Mouse (Mus musculus) R1 (cell line): ENCODE measurements around the gene Snrpd2.

Source experiments
- DNase-seq: peaks from one replicate; pipeline ENCODE4 v3.0.0-alpha.2; 2018; ENCODE audit warnings: low read depth, low spot score

The Snrpd2 gene

DNA sequence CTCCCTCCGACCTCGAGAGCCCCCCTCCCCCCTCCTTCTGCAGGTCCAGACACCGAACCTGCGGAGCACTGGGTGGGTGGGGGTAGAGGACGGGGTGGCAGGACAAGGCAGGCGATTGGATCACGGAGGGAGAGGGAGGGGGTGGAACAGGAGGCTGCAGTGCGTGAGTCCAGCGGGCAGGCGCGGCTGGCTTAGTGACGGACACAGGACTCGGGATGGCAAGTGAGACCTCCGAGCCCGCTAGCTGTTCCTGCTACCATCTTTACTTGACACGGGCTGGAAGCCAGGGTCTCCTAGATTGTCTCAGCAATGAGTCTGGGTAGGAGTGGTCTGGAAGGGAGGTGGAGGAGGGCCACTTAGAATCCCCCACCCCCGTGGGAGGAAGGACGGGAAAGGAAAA lies 28.5 kb downstream of the Snrpd2 start:
- no peak for DNase-seq

DNA sequence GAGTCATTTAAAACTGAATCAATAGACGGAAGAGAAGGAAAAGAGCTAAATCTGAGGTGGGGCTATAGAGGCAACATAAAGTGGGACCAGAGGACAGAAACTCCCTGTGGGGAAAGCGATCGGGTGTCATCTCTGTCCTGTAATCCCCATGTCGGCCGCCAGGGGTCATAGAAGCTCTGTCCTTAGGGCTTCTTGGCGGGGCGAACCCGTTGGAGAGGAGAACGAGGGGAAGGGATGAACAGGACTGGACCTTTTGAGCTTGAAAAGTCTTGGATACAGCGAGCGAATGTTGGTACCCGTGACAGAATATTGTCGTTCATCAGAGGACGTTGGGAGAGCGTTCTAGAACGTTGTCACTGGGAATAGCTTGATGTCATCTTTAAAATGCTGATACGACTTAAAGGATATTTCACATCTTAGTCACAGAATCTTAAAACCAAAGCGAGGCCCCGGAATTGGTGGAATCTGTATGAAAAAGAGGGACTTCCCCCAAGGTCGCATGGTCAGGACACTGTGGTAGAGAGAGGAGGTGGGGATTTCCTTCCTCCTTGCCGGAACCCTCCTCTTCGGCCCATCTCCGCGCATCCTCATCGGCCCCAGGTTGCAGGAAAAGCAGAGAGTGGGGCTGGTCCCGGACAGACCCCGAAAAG lies 29.0 kb downstream of the Snrpd2 start:
- peak; percentile 90 for DNase-seq

DNA sequence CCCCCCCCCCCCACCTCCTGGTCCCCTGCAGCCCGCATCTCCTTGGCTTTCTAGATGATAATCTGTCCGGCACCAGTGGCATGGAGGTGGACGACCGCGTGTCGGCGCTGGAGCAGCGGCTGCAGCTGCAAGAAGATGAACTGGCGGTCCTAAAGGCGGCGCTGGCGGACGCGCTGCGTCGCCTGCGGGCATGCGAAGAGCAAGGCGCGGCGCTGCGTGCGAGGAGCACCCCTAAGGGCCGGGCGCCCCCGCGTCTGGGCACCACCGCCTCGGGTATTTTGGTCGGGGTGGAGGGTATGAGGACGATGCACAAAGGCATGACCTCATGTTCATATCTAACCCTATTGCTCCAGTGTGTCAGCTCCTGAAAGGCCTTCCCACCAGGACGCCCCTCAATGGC lies 29.7 kb downstream of the Snrpd2 start:
- peak; percentile 79 for DNase-seq

DNA sequence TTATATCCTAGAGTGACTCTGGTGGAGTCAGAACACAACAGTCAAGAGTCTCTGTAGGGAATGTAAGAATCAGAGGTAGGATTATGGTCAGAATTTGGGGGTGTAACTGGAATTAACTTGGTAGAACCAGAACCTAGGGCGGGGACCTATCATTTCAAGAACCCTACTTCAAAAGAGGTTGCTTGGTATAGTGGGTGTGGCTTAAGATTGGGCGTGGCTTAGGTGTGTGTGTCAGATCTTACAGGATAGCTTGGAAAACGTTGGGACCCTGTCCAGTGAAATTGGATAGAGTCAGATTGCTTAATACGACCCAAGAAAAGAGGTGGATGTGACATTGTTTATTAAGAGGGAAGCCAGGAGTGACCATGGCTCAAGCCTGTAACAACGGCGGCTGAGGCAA lies 30.4 kb downstream of the Snrpd2 start:
- DNase-seq: peak; percentile 85

DNA sequence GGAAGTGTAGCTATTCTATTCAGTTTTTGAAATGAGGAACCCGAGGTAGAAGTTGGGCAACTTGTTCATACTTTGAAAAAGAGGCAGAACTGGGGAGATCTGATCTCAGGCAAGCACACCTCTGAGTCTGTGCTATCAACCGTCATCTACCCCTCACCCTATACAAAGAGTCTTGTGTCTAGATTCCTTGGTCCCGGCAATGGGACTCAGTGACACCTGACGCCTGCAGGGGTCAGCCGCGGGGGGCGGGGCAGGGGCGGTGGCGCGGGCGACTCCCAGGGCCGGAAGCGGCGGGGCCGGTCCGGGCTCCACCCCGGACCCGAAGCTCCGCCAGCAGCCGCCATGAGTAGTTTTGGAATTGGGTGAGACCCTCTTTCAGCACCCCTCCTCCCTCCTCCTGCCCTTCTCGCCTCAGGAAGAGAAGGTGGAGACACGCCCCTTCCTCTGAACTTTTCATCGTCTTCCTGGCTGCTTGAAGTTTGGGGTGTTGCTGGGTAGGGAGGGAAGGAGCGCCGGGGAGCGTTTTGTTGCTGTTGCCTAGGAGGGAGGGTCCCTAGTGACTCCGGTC lies 31.4 kb downstream of the Snrpd2 start:
- DNase-seq: peak; percentile 90

DNA sequence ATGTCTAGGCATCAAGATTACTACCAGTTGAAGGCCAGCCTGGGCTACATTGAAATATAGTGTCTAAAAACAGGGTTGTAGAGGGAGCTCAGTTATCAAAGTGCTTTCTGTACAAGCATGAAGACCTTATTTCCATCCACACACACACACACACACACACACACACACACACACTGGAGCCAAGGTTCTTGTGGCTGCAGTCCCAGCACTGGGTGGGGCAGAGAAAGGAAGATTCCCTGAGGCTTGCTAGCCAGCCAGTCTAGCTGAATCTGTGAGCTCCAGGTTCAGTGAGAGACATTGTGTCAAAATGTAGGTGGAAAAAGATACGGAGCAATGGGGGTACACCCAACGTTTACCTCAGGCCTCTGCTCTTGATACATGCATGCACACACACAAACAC lies 34.7 kb downstream of the Snrpd2 start:
- no peak for DNase-seq

DNA sequence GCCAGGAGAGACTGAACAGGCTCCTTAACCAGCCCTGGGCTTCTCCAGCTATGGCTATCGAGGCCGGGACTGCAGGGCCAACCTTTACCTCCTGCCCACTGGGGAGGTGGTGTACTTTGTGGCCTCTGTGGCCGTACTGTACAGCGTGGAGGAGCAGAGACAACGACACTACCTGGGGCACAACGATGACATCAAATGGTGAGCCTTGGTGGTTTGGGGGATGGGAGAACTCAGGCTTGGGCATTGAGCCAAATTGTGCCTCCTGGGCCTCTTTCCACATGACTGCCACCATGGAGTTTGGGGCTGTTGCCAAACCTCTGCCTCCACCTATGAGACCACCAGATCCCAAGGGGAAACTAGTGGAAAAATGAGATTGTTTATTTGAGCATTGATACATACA lies 35.2 kb downstream of the Snrpd2 start:
- DNase-seq: no peak

DNA sequence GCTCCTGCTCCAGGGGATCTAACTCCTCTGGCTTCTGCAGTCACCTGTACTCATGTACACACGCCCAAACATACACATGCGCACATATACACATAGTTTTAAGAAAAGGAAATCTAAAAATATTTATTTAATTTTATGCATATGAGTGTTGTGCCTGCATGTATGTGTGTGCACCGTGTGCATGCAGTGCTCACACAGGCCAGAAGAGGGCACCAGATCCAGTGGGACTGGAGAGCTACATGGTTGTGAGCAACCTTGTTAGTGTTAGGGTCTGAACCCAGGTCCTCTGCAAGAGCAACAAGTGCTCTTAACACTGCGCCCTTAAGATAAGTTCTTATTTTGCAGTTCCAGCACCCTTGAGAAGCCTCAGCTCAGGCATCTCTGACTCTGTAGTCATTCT lies 45.2 kb downstream of the Snrpd2 start:
- peak; percentile 70 for DNase-seq

DNA sequence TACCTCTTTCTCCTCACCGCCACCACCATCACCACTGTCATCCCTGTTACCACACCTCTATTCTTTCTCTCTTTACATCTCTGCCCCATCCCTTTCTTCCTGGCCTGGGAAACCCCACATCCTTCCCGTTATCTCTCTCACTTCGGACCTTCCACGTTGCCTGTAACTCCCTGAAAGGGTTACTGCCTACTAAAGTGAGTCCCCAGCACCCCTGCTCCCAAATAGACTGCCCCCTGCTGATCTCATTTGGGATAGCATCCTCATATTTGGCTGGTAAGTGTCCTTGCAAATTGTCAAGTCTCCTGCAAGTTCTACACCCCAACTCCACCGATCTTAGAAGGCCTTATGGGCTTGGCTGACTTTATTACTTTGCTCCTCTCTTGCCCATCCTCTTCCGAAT lies 47.2 kb downstream of the Snrpd2 start:
- peak; percentile 85 for DNase-seq

DNA sequence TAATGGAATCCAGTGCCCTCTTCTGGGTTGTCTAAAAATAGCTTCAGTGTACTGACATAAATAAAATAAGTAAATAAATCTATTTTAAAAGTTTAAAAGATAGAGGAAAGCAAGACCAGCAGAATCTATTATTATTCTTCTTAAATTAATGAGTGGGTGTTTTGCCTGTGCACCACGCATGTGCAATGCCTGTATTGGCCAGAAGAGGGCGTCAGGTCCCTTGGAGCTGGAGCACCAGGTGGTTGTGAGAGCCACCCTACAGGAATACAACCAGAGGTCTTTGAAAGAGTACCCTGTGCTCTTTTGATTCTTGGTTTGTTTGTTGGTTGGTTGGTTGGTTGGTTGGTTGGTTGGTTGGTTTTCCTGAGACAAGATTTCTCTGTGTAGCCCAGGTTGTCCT lies 48.5 kb downstream of the Snrpd2 start:
- DNase-seq: peak; percentile 80

DNA sequence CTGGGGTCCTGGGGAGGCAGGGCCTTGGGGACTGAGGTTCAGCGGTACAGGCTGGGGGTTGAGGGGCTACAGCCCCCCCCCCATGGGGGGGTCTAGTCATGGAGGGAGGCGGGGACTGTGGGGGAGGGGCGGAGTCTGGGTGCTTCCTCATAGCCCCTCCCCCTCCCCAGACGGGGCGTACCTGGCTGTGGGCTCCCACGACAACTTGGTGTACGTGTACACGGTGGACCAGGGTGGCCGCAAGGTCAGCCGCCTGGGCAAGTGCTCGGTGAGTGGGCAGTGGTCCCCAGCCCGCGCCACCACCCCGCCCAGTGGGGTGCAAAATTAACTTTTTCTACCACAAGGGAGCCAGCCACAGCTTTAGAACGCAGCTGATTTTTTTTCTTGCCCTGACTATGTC lies 52.1 kb downstream of the Snrpd2 start:
- no peak for DNase-seq

DNA sequence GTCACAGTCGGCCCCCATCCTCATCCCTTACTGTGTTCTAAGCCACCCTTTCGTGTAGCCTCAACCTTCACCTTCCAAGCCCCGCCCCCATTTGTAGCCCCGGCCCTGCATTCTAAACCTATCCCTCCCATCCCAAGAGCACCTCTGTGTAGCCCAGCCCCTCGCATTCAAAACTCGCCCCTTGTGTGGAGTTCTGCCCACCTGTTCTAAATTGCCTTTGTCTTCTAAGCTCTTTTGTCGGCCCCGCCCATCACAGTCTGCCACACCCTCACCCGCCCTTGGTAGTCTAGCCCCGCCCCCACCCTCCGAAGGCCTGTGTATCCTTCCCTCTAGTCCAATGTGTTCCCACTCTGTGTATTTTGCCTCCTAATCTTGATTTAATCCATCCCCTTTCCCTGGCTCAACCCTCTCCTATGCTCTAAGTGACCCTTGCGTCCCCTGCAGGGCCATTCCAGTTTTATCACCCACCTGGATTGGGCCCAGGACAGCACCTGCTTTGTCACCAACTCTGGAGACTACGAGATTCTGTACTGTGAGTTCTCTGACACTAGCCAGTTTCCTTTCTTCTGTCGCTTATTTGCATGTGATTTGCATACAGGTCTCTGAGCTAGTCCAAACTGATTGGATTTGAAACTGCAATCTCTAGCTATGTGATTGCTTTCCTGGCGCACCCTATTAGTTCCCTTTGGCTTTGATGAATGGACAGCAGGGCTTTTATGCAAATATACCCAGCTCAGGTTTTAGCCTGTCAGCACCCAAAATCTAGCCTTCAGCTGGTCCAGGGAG lies 52.7 kb downstream of the Snrpd2 start:
- DNase-seq: peak; percentile 99
